Mouse (Mus musculus) olfactory bulb, adult 2 months (tissue): ENCODE data around the gene Slc29a4.

Experiments used
- CTCF ChIP-seq: fragments of 200-500 bp; IDR thresholded peaks from 2 replicates; pipeline ENCODE4 v1.5.1; 2012; ENCODE audit warnings: low read depth, mild to moderate bottlenecking, low read length, moderate library complexity; ENCODE audit not compliant: insufficient read depth
- POLR2A ChIP-seq: fragments of 200-500 bp; IDR thresholded peaks from 2 replicates; pipeline ENCODE4 v1.6.1; 2012; ENCODE audit warnings: mild to moderate bottlenecking, low read depth, low read length, moderate library complexity; ENCODE audit not compliant: insufficient read depth

DNA sequence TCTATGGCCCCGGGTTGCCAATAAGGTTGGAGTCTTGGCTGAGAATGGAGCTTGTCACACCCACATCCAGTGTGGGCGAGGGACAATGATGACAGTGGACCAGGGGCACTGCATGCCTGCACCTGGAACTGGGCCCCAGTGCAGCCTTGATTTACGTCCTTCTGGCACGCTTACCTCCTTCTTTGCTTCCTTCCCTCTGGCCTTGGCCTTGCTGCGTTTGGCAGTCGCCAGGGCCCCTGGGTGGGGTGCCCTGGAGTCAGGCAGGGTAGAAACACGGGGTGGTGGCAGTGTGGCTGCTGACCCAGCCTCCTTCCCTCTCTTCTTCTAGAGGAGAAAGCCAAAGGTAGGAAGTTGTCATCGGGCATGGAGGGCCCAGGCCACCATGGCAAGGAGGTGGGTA lies 47.6 kb downstream of the Slc29a4 start:
- no peak for TF ChIP-seq POLR2A
- no peak for TF ChIP-seq CTCF
